Mouse (Mus musculus) heart, postnatal 10 days (tissue): ENCODE results near the gene Ung. TPM values are rescaled to one million over a fixed set of nuclear protein-coding genes. Genes with fewer than 3 reads are reported as not detected.
A peak's percentile ranks its signal among the peaks of the same experiment; 100 is the strongest.

Experiments used
- DNase-seq, 2 experiments: peaks; one replicate each; pipeline ENCODE4 v3.0.0; 2021
- intact Hi-C: fragments of 180-260 bp; cut with DNase I; formaldehyde crosslinking; loops from one replicate; pipeline ENCODE4 v1.15.1; 2025
- total RNA-seq, 2 experiments: library from RNA; stranded (reverse); gene quantifications; 2 replicates each; pipeline ENCODE4 v1.2.3; 2021

Gene Ung
- 10 to 100 TPM; 22.7 to 24.1 TPM for total RNA-seq

- peak; percentile 46 to 52 for DNase-seq
These were observed at the start of gene Ung for GRCm38 (mm10) chr5:114130211-114130605. TSS of gene Ung (plus strand) at chr5:114130386.

DNA sequence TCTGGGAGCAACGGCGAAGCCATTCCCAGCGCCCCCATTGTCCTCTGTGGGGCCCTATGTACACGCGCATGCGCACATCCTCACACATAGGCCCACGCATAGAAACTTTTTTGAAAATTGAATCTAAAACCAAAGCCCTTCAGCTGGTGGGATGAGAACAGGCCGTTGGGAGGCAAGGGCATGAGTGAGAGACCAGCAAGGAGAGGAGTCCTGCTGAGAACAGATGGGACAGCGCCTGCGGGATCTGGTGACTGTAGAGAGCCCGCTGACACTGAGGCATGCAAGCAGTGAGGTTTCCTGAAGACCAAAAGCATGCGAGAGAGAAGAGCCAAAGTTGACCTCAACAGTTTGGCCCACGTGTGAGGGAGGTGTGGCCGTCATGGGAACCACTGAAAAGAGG, 44.7 kb upstream of the Ung start:
- no peak for DNase-seq
- intact Hi-C loops, result loop anchor here (5.0 kb wide), 1 partner anchor 73 kb away; no protein-coding TSS in a partner anchor

More at GRCm38 (mm10) chr5:114130211-114130605, at the start of gene Ung:
- intact Hi-C loops, result loop anchor here (5.0 kb wide), 1 partner anchor 47 kb away; no protein-coding TSS in a partner anchor

GRCm38 (mm10) chr5:114087875-114088480, 42.2 kb upstream of the Ung start:
- intact Hi-C loops, result loop anchor here (5.0 kb wide), 1 partner anchor 76 kb away; no protein-coding TSS in a partner anchor
- DNase-seq, result no peak

DNA sequence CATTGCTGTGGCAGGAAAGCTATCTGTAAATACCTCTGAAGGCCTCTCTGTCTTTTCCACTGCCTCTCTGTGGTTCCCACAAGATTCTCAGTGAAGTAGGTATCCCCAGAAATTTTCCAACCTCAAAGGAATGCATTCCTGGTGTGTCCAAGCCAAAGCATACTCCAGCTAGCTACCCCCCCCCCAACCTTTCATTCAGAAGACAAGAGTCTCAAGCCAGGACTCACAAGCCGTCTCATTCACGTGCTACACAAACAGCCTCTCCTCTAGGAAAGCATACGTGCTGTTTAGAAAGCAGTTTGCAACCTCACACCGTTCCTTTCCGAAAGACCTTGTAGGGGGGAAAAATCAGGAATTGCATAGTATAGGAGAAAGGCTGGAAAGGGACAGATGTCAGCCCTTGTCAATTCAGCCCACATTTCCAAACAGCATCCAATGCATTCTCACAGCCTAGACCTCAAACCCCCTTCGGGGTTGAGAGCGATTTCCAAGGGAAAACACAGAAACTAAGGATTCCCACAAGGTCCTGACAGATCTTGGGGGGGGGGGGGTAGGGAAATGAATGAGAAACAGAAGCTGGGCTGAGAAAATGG, 39.7 kb upstream of the Ung start:
- intact Hi-C loops, result no loop called here
- DNase-seq, result no peak

GRCm38 (mm10) chr5:114091057-114091807, 39.0 kb upstream of the Ung start, which contains the start of gene Svop:
TSS of gene Svop (minus strand) at chr5:114091570.
- intact Hi-C loops, result no loop called here
- DNase-seq, result peak; percentile 80 to 86

DNA sequence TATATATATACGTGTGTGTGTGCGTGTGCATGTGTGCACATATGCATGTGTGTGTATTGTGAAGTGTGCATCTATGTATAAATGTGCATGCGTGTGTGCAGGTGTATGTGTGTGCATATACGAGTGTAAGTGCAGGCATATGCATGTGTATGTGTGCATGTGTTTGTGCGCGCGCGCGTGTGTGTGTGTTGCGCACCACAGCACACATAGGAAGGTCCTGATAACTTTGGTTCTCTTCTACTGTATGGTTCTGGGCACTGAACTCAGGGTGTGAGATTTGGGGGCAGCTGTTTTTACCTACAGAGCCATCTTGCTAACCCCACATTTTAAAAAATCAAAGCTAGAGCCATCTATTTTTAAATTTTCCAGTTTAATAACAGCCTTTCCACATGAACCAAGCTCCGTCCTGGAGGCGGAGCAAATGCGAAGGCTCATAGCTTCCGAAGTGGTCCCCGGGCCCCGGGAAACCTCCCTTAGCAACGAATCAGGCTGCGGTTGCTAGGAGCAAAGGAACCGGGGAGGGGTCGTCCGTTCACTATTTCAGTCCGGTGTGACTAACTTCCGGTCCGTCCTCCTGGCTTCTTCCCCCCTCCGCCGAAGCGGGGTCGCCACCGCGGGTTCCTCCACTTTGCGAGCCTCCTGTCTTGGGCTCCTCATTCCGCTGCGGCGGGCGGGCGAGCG, 30.3 kb upstream of the Ung start:
- DNase-seq, result peak; percentile 94 to 96
- intact Hi-C loops, result loop anchor here (2.0 to 5.0 kb wide), 3 partner anchors 27 to 108 kb away; partner anchors contain the start of gene Ssh1

DNA sequence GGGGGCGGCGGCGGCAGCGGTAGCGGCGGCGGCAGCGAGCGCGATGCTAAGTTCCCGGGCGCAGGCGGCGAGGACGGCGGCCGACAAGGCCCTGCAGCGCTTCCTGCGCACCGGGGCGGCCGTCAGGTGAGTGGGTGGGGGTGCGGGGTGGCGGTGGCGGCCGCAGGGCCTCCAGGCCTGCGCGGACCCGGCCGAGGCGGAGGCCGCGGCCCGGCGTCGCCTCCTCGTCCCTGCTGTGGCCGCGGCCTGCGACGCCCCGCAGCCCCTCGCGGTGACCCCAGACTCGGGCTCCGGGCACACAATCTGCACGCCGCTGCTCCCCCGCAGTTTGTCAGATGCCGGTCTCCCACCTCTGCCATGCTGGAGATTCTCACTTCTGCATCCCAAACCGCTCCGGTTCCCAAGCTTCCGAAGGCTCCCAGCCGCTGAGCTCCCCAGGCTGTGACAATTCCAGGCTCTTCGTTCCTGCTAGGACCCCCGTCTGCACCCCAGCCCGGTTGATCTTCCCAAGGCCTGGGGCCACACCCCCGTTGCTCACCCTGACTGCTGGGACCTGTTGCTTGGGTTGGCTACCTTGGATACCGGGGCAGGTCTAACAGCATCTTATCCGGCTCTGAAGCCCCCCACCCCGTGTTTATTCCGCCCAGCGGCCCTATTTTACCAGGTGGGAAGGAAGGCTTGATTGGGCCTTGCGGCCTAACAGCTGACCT, 29.6 kb upstream of the Ung start:
- DNase-seq, result no peak
- intact Hi-C loops, result loop anchor here (2.0 to 5.0 kb wide), 3 partner anchors 26 to 108 kb away; partner anchors contain the start of gene Ssh1

- intact Hi-C loops, result loop anchor here (2.0 to 5.0 kb wide), 3 partner anchors 25 to 110 kb away; partner anchors contain the start of gene Ssh1
- no peak for DNase-seq
These were observed 28.3 kb upstream of the Ung start for GRCm38 (mm10) chr5:114101873-114102272.

DNA sequence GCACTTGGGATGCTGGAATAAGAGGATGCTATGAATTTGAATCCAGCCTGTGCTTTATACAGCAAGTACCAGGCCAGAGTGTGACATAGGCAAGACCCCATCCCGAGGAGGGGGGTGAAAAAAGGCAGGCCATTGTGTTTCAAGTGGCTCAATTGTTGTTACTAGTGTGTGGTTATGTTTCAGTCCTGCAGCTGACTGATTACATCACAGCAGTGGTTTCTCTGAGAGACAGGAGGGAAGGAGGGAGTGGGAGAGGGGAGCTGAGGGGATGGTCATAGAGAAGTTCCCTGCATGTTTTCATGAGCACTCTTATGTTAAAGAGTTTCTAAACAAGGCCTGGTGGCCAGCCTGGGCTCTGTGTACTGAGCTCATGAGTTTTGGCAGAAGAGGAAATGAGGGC, 27.4 kb upstream of the Ung start:
- no peak for DNase-seq
- intact Hi-C loops, result loop anchor here (5.0 kb wide), 1 partner anchor 111 kb away; the partner anchor contains the start of gene Ssh1

DNA sequence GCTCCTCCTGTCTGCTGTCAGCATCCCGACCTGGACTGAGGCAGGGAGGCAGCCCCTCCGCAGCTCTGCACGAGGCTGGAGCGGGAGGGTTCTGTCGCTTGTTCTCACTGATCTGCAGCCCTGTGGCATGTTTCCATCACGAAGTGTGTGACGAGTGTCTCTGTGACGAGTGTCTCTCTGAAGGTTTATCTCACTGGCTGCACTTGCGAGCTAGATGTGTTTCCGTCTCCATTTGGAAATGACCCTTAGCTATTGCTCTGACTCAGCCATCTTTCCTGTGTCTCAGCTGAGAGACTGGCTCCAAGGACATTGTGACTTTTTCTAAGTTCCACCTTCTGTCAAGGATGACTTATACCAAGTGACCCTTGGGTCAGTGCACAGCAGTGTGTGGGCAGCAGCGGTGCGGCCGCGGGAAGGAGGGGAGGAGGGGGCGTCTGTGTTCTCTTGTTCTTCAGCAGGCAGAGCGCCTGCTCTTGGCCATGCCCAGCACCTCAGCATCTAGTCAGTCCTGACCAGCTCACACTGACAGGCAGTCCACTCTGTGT, 23.7 kb upstream of the Ung start:
- intact Hi-C loops, result no loop called here
- no peak for DNase-seq

- intact Hi-C loops, result no loop called here
- no peak for DNase-seq
These were observed 16.9 kb upstream of the Ung start for GRCm38 (mm10) chr5:114113334-114113733.

DNA sequence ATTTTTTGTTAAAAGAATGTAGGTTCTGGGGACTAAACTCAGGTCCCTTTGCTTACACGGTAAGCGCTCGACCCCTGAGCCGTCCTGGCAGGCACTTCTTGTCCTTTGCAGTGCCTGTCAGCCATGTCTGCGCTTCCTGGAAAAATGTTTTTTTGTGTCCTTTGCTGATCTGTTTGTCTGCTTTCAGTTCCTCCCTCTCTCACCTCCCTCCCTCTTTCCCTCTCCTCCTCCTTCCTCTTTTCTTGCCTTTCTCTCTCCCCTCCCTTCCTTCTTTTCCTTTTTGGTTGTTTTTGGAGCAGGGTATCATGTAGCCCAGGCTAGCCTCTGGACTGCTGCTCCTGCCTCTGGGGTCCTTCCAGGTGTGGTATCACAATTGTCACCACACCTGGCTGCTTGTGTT, 15.2 kb upstream of the Ung start:
- intact Hi-C loops, result no loop called here

DNA sequence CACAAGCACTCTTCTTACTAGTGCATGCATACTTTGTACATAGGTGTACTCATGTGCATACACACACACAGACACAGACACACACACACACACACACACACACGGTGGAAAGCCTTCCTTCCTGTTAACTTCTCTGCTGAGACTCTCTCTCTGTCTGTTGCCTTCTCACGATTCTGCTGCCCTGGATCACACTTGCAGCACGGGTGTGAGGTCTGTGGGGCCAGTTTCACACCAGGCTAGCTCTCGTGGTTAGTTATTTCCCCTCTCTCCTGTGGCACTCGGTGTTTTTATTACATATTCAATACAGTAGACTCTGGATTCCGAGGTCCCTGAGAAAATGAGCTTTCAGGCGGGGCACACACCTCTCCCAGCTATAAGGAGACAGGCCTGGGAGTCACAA, 13.6 kb upstream of the Ung start:
- intact Hi-C loops, result no loop called here
- no peak for DNase-seq

More for the DNA sequence above, 15.2 kb upstream of the Ung start:
- no peak for DNase-seq

DNA sequence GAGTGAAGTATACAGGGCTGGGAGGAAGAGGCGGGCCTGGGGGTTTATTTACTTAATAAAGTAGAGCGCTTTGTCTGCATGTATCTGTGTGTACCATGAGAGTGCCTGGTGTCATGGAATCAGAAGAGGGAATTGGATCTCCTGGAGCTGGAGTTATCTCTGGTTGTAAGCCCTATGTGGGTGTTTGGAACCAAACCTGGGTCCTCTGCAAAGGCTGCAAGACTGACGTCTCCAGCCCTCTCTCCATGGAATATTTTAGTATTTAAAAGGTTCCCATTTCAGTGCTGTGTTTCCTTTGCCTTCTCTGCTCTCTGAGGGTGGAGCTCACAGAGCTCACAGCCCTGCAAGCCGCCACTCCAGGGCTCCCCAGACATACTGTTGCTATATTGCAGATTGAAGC, 10.4 kb upstream of the Ung start:
- DNase-seq, result no peak
- intact Hi-C loops, result loop anchor here (10.0 kb wide), 1 partner anchor 265 kb away; no protein-coding TSS in a partner anchor

- no peak for DNase-seq
These were observed 4.2 kb upstream of the Ung start for GRCm38 (mm10) chr5:114126008-114126407.

GRCm38 (mm10) chr5:114126499-114127244, 3.5 kb upstream of the Ung start:
- intact Hi-C loops, result loop anchor here (2.0 to 10.0 kb wide), 4 partner anchors 26 to 272 kb away; no protein-coding TSS in a partner anchor
- DNase-seq, result no peak

More at GRCm38 (mm10) chr5:114126008-114126407, 4.2 kb upstream of the Ung start:
- intact Hi-C loops, result loop anchor here (2.0 to 10.0 kb wide), 4 partner anchors 25 to 271 kb away; no protein-coding TSS in a partner anchor

GRCm38 (mm10) chr5:114127374-114128349, 2.5 kb upstream of the Ung start, which contains the start of gene Alkbh2:
TSS of gene Alkbh2 (minus strand) at chr5:114128218.
- DNase-seq, result peak; percentile 83 to 89
- intact Hi-C loops, result loop anchor here (2.0 to 10.0 kb wide), 4 partner anchors 27 to 273 kb away; no protein-coding TSS in a partner anchor
